Mouse (Mus musculus) bone marrow, adult 2 months (tissue): Measurements from ENCODE around the gene Nmi.

Experiments used
- CTCF ChIP-seq: fragments of 200-500 bp; IDR thresholded peaks from 2 replicates; pipeline ENCODE4 v1.5.1; 2011; ENCODE audit warnings: low read length, control low read depth; ENCODE audit not compliant: control insufficient read depth, insufficient read depth
- POLR2A ChIP-seq: fragments of 200-500 bp; IDR thresholded peaks from 2 replicates; pipeline ENCODE4 v1.6.1; 2011; ENCODE audit warnings: low read depth, mild to moderate bottlenecking, control low read depth, low read length, borderline replicate concordance; ENCODE audit not compliant: control insufficient read depth

- no peak for TF ChIP-seq CTCF
- TF ChIP-seq POLR2A: no peak
Observed at GRCm38 (mm10) chr2:51953648-51954204, 19.6 kb downstream of the Nmi start.
